Mouse (Mus musculus): ENCODE measurements at regions not wholly inside any gene's neighbourhood (a gene's known extent, or its start where the extent isn't known, plus 50 kb on each side); places are given as distances from the start of the nearest gene placed in this dataset.

GRCm38 (mm10) chr2:72855276-72855970, 124.8 kb downstream of the Sp3 start:
- Histone ChIP-seq H3K4me1 (peaks cover 10% of the 10 kb centered on the region), H3K27me3 (no peaks in the 10 kb centered on the region), H3K9me3 (no peaks in the 10 kb centered on the region), H3K9ac (no peak overlapping the region), H3K4me2 (no peak overlapping the region), H3K27ac (no peak overlapping the region; the same call in 1 of the 2 replicates), H3K36me3 (no peaks in the 10 kb centered on the region), H3K4me3 (no peak overlapping the region)
- WGBS, result 47% methylated on average over 11 of the region's 11 CpGs
- ATAC-seq (ENCODE audit: insufficient number of reproducible peaks, insufficient read depth, low FRiP score, low TSS enrichment, low read depth), result no peak

GRCm38 (mm10) chr2:72855971-72856755, 124.1 kb downstream of the Sp3 start:
- no peaks in the 10 kb centered on the region for H3K36me3 ChIP-seq
- H3K4me3 ChIP-seq, result no peak overlapping the region
- no peak overlapping the region for H3K9ac ChIP-seq
- H3K27ac ChIP-seq, result peak overlapping the region; percentile 62
- ATAC-seq (ENCODE audit: insufficient number of reproducible peaks, insufficient read depth, low FRiP score, low TSS enrichment, low read depth), result no peak
- H3K4me1 ChIP-seq, result peaks cover 10% of the 10 kb centered on the region
- H3K9me3 ChIP-seq, result no peaks in the 10 kb centered on the region
- no peaks in the 10 kb centered on the region for H3K27me3 ChIP-seq
- no peak overlapping the region for H3K4me2 ChIP-seq
- 83% methylated on average over 13 of the region's 13 CpGs for WGBS

GRCm38 (mm10) chr2:72857377-72857776, 122.9 kb downstream of the Sp3 start:
- no peaks in the 10 kb centered on the region for H3K9me3 ChIP-seq
- no peaks in the 10 kb centered on the region for H3K27me3 ChIP-seq
- H3K4me3 ChIP-seq, result no peak overlapping the region
- 90% methylated on average over 5 of the region's 5 CpGs for WGBS
- H3K27ac ChIP-seq, result no peak overlapping the region
- no peak for ATAC-seq (ENCODE audit: insufficient number of reproducible peaks, insufficient read depth, low FRiP score, low TSS enrichment, low read depth)
- H3K4me1 ChIP-seq, result peaks cover 10% of the 10 kb centered on the region
- H3K36me3 ChIP-seq, result no peaks in the 10 kb centered on the region
- H3K9ac ChIP-seq, result no peak overlapping the region
- no peak overlapping the region for H3K4me2 ChIP-seq

GRCm38 (mm10) chr2:72865462-72866365, 114.5 kb downstream of the Sp3 start:
- WGBS, result 57% methylated on average over 19 of the region's 19 CpGs
- Histone ChIP-seq H3K4me3 (no peak overlapping the region), H3K4me2 (no peak overlapping the region), H3K36me3 (no peaks in the 10 kb centered on the region), H3K9ac (no peak overlapping the region), H3K27ac (no peak overlapping the region), H3K4me1 (no peaks in the 10 kb centered on the region), H3K27me3 (no peaks in the 10 kb centered on the region), H3K9me3 (peaks cover 9% of the 10 kb centered on the region; the same call in 1 of the 2 replicates)
- no peak for ATAC-seq (ENCODE audit: insufficient number of reproducible peaks, insufficient read depth, low FRiP score, low TSS enrichment, low read depth)

- no peak for ATAC-seq (ENCODE audit: insufficient number of reproducible peaks, insufficient read depth, low FRiP score, low TSS enrichment, low read depth)
- 31% methylated on average over 2 of the region's 2 CpGs for WGBS
Observed at GRCm38 (mm10) chr2:72866366-72866688, 113.9 kb downstream of the Sp3 start.

GRCm38 (mm10) chr2:72868173-72868572, 112.1 kb downstream of the Sp3 start:
- H3K4me1 ChIP-seq, result no peaks in the 10 kb centered on the region
- no peak overlapping the region for H3K4me3 ChIP-seq
- peaks cover 9% of the 10 kb centered on the region; the same call in 1 of the 2 replicates for H3K9me3 ChIP-seq
- no peaks in the 10 kb centered on the region for H3K36me3 ChIP-seq
- H3K9ac ChIP-seq, result no peak overlapping the region
- H3K4me2 ChIP-seq, result no peak overlapping the region
- no peak for ATAC-seq (ENCODE audit: insufficient number of reproducible peaks, insufficient read depth, low FRiP score, low TSS enrichment, low read depth)
- WGBS, result 97% methylated on average over 3 of the region's 3 CpGs
- no peaks in the 10 kb centered on the region for H3K27me3 ChIP-seq
- H3K27ac ChIP-seq, result no peak overlapping the region

More at GRCm38 (mm10) chr2:72866366-72866688, 113.9 kb downstream of the Sp3 start:
- H3K9me3 ChIP-seq, result peaks cover 9% of the 10 kb centered on the region; the same call in 1 of the 2 replicates
- H3K9ac ChIP-seq, result no peak overlapping the region
- H3K27ac ChIP-seq, result no peak overlapping the region
- H3K4me3 ChIP-seq, result no peak overlapping the region
- no peaks in the 10 kb centered on the region for H3K4me1 ChIP-seq
- H3K36me3 ChIP-seq, result no peaks in the 10 kb centered on the region
- no peaks in the 10 kb centered on the region for H3K27me3 ChIP-seq
- no peak overlapping the region for H3K4me2 ChIP-seq

- Histone ChIP-seq H3K9ac (no peak overlapping the region), H3K36me3 (no peaks in the 10 kb centered on the region), H3K4me3 (no peak overlapping the region), H3K27me3 (no peaks in the 10 kb centered on the region), H3K4me1 (no peaks in the 10 kb centered on the region), H3K4me2 (no peak overlapping the region), H3K9me3 (peaks cover 9% of the 10 kb centered on the region; the same call in 1 of the 2 replicates), H3K27ac (no peak overlapping the region)
- 90% methylated on average over 5 of the region's 5 CpGs for WGBS
- no peak for ATAC-seq (ENCODE audit: insufficient number of reproducible peaks, insufficient read depth, low FRiP score, low TSS enrichment, low read depth)
Observed at GRCm38 (mm10) chr2:72871836-72872235, 108.4 kb downstream of the Sp3 start.

GRCm38 (mm10) chr2:72873948-72874347, 106.3 kb downstream of the Sp3 start:
- 81% methylated on average over 10 of the region's 10 CpGs for WGBS
- H3K36me3 ChIP-seq, result no peaks in the 10 kb centered on the region
- H3K4me1 ChIP-seq, result no peaks in the 10 kb centered on the region
- H3K4me3 ChIP-seq, result no peak overlapping the region
- H3K4me2 ChIP-seq, result no peak overlapping the region
- no peak overlapping the region for H3K27ac ChIP-seq
- H3K27me3 ChIP-seq, result no peaks in the 10 kb centered on the region
- no peak for ATAC-seq (ENCODE audit: insufficient number of reproducible peaks, insufficient read depth, low FRiP score, low TSS enrichment, low read depth)
- H3K9me3 ChIP-seq, result no peaks in the 10 kb centered on the region
- no peak overlapping the region for H3K9ac ChIP-seq

- ATAC-seq (ENCODE audit: insufficient number of reproducible peaks, insufficient read depth, low FRiP score, low TSS enrichment, low read depth), result no peak
- no peak overlapping the region for H3K4me2 ChIP-seq
- H3K9ac ChIP-seq, result no peak overlapping the region
- WGBS, result 80% methylated on average over 12 of the region's 12 CpGs
- no peaks in the 10 kb centered on the region for H3K9me3 ChIP-seq
- H3K4me1 ChIP-seq, result no peaks in the 10 kb centered on the region
- H3K36me3 ChIP-seq, result no peaks in the 10 kb centered on the region
- no peak overlapping the region for H3K4me3 ChIP-seq
- H3K27ac ChIP-seq, result no peak overlapping the region
- no peaks in the 10 kb centered on the region for H3K27me3 ChIP-seq
Observed at GRCm38 (mm10) chr2:72874533-72874932, 105.7 kb downstream of the Sp3 start.

- Histone ChIP-seq H3K9me3 (no peaks in the 10 kb centered on the region), H3K4me2 (no peak overlapping the region), H3K4me1 (no peaks in the 10 kb centered on the region), H3K9ac (no peak overlapping the region), H3K27ac (no peak overlapping the region), H3K4me3 (no peak overlapping the region), H3K36me3 (no peaks in the 10 kb centered on the region), H3K27me3 (no peaks in the 10 kb centered on the region)
- no peak for ATAC-seq (ENCODE audit: insufficient number of reproducible peaks, insufficient read depth, low FRiP score, low TSS enrichment, low read depth)
- 75% methylated on average over 2 of the region's 2 CpGs for WGBS
Observed at GRCm38 (mm10) chr2:72875677-72876076, 104.6 kb downstream of the Sp3 start.

- Histone ChIP-seq H3K27me3 (no peaks in the 10 kb centered on the region), H3K36me3 (no peaks in the 10 kb centered on the region), H3K9me3 (no peaks in the 10 kb centered on the region), H3K27ac (no peak overlapping the region), H3K4me3 (no peak overlapping the region), H3K4me1 (no peaks in the 10 kb centered on the region), H3K4me2 (no peak overlapping the region), H3K9ac (no peak overlapping the region)
- 89% methylated on average over 2 of the region's 2 CpGs for WGBS
- no peak for ATAC-seq (ENCODE audit: insufficient number of reproducible peaks, insufficient read depth, low FRiP score, low TSS enrichment, low read depth)
Observed at GRCm38 (mm10) chr2:72880016-72880415, 100.2 kb downstream of the Sp3 start.

Measured in embryonic facial prominence, embryonic 13.5 days (tissue).